Mouse (Mus musculus) natural killer cell, adult 2 months (primary cell): ENCODE measurements at regions not wholly inside any gene's neighbourhood (a gene's known extent, or its start where the extent isn't known, plus 50 kb on each side); places are given as distances from the start of the nearest gene placed in this dataset.

ENCODE experiments used
- DNase-seq, 2 experiments: peaks; one replicate each; pipeline ENCODE4 v3.0.0; 2022; ENCODE audit warnings: low spot score in 2 of 2

DNA sequence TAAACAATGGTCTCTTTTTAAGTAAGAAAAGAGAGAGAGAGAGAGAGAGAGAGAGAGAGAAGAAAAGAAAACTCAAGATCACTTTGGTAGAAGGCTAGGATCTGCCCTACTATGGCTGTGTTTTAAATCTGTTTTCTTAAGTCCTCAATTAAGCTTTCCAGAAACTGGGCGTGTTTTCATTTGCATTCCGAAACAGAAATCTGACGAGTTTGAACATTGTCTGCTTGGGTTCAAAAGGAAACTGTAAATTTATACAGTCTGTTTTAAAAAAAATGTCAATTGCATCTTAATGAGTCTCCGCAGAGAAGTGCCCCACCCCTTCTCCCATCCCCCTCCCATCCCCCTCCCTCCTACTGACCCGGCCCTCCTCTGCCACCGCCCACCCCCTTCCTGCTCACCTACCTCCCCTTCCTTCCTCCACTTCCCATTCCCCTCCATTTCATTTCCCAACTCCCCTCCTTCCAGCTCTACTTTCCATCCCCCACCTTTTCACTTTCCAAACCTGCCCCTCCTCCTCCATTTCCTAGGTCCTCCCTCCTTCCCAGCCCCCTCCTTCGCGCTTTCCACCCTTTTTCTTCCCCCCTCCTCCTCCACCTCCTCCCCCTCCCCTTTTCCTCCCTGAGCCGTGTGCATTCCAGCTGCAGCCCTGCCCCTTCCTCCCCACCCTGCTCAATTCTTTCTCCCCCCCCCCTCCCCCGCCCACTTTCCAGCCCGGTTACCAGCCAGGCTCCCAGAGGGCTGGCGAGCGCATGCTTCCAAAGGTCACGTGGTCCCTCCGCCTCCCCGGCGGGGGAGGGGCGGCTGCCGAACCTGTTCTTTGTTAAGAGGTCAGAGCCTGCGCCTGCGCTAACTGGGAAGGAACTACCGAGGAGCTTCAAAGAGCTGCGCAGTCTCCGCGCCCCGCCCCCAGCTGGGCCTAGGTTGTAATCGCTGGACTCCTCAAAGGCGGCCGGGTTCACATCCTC, 77.7 kb upstream of the Tbl1x start:
- DNase-seq = peak; percentile 80 to 88

DNA sequence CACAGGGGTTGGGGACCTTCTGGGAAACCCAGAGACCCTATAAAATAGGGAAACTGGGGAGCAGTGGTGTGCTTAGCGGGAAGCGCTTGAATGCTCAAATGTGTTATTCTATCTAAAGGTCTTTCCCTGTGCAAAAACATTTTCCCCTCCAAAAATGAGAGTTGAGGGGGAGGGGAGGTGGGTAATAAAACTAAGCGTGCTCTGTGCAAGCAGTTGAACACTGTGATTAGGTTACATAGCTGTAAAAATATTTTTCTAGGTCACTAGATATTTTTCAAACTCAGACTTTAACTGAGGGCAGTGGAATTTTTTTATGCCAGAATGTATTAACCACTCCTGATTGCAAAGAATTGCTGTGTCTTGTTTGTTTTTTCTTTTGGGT, 77.0 kb upstream of the Tbl1x start:
- DNase-seq = no peak

DNA sequence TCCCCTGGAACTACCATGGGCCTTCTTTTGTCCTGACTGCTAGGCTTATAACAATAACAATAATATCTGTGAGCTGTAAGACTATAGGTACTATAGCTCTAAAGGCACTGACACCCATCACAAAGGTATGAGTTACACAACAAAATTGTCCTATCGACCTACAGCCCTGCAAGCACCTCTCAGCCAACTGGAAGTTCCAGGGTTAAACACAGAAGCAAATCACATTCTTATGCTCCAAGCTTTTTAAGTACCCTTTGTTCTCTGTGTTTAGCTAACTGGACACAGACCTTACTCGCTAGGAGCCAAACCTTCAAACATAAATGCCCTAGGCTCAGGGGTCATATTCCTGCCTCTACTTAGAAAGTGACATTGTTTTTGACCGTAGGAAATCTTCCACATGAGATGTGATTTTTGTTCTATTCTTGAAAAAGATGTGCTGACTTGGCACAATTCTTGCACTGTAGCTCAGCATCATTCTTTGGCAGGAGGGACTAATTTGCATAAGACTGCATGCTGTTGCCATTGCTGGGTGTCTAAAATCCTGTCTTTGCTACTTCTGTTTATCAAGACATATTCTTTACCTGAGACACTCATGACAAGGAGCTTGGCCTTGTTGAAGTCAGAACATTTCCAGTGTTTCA, 66.8 kb upstream of the Tbl1x start:
- DNase-seq = no peak

DNA sequence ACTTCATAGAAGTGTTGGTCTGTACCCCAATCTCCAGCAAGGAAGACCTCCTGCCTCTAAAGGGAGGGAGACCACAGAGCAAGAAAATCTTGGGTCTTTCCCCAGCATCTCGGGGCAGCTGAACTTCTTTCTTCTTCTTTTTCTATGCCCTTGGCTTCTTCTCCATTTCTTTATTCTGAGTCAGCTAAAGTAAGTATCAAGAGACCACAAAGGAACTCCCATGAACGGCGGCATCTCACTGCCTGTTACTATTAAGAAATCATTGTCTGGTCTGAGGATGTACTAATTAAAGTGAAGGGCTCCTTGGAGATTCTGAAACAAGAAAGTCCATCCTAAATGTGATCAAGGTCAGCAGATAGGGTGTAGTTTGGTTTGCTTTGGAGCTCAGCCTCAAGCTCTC, 64.1 kb upstream of the Tbl1x start:
- no peak for DNase-seq

DNA sequence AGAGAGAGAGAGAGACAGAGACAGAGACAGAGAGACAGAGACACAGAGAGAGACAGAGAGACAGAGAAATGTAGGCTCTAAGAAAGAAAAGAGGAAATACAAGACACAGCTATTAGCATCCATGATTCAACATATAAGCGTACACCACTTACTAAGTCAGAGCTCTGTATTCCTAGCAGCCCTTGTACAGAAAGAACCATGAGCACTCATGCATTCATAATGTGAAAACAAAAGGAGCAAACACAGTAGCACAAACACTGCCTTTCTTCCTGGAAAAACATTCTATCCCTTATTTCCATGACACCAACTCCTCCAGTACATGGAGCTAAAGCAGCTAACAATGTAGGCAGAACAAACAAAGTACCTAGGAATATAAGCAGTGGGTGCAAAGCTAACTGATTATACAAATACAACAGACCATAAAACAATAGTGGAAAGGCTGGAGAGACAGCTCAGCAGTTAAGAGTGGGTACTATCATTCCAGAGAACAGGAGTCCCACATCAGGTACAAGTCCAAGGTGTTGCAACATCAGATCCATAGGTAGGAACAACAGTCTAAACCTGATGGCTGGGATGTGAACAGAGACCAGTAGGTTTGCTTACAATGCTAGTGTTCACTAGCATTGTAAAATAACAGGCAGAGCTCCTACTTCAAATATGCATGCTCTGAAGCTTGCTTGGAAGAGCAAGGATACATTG, 58.7 kb upstream of the Tbl1x start:
- DNase-seq = no peak
